Mouse (Mus musculus): Measurements from ENCODE around the gene 5830473C10Rik.

Gene 5830473C10Rik

DNA sequence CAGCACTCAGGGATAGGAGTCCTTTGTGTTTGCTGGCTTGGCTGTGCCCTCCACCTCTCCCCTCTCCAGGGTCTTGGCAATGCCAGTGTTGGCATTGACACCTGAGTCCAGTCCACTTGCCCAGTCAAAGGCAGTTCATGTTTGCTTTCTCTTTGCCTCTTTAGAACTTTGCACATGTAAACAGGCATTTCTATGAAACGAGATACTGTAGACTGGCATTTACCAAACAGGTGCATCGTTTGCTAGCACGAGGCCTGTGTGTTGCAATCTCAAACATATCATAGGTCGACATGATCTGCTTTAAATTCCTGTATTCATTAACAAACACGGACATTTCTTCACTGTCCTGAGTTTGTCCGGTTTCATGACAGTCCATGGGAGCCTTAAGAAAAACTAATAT lies at the start of gene 5830473C10Rik:
Gene 5830473C10Rik (plus strand): TSS at position 365 of the 400 bp plus-strand sequence.
- DNase-seq (ENCODE audit: low spot score in 2 of 2), result no peak

DNA sequence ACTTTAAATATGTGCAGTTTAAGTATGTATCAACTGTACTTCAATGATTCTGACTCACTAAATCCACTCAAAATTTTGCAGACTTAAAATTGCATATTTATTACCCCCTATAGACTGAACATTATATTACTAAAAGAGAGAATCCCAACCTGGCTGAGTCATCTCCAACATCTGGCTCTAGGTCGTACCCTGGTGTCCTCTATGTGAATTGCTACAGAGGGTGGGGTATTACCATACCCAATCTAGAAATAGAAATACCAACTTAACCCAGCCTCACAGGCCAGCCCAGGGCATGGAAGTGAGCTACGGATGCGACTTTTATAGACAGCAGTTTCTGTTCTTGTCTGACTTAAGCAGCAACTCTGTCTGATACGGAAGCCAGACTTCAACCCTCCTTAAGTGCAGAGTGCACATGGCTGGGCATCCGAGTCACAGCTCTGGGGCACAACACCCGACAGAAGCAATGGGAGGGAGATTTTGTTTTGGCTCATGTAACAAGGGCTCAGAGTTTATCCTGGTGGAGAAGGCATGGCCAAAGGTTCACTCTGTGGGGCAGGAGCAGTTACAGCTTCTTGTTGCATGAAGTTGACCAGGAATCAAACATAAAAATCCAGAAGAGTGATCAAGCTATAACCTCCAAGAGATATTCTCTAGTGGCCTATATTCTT lies 48.5 kb upstream of the 5830473C10Rik start:
- DNase-seq (ENCODE audit: low spot score in 2 of 2), result no peak

DNA sequence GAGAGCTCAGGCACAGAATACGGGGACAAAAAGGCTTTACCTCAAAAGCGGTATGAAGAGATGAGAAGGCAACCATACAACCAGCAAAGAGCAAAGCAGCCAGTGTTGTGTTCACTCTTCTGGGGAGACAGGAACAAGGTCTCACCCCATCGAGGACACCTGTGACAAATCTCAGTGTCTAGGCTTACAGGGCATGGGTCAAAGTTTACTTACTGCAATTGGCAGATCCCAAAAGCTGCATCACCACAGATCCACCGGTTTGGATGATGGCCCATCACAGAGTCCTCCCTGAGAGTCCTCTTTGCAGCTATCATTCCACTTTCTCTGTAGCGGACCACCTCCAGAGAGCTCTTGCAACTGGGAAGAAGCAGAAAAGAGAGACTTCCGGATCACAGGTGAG lies 45.3 kb upstream of the 5830473C10Rik start:
- no peak for DNase-seq (ENCODE audit: low spot score in 2 of 2)

DNA sequence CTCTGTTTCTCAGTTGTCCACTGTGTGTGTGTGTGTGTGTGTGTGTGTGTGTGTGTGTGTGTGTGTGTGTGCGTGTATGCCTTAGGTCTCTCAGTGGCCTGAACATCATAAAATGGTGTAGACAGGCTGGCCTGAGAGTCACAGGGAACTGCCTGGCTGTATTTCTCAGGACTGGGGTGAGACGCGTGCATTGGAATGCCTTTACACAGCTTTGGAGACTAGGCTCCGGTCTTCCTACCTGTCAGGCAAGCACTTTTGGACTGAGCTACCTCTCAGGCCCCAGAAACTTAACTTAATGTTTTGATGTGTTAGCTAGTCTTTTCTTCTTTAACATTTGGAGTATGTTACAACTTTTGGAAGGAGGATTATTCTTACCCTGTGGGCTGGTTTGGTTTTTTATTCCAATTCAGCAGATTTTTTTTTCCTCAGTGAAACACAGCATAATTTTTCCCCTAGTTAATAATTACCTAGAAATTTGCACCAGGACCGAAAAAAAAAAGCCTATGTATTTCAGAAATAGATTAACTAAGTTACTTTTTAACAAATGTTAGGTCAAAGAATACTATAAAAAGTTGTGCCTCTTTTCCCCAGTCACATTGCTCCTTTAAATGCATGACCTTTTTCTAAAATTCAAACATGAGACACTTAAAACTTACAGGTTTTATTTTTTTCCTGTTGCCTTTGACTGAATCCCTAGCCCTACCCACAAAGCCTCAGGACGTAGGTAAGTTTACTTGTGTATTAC lies 42.4 kb upstream of the 5830473C10Rik start, which contains the start of gene Afm:
Gene Afm (plus strand): TSS at position 577 of the 745 bp plus-strand sequence.
- DNase-seq (ENCODE audit: low spot score in 2 of 2), result no peak

DNA sequence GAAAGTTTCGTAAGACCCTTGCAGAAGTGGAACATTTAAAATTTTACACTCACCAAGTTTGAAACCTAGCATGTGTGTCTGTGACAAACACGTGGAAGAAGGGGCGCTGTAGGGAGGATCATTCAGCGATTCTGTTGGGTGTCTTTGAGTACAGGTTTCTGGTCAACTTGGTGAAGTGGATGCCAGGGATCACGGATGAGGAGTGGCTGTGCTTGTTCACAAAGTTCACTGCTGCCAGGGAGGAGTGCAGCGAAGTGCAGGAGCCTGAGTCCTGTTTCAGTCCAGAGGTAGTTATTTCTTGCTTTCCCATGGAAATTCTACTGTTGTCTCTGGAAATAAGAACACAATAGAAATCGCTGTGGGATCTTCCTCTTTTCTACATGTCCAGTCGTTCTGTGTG lies 9.7 kb upstream of the 5830473C10Rik start:
- DNase-seq (ENCODE audit: low spot score in 2 of 2), result no peak

DNA sequence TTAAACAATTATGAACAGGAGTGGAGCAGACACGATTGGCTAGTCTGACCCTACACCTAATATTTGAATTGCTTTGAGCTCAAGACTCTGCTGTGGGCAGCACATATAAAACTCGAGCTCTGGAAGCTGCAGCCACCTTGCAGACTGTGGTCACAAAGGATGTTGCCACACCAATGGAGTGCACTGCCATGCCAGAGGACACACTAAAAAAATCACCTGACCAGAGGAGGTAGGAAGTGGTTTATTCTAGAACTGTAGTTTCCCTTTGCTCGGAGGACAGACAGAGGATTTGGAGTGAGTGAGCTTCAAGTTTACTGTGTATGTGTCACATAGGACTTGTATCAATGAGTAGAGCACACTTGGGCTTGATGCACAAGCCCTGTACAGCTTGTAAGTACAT lies 4.9 kb upstream of the 5830473C10Rik start:
- no peak for DNase-seq (ENCODE audit: low spot score in 2 of 2)

DNA sequence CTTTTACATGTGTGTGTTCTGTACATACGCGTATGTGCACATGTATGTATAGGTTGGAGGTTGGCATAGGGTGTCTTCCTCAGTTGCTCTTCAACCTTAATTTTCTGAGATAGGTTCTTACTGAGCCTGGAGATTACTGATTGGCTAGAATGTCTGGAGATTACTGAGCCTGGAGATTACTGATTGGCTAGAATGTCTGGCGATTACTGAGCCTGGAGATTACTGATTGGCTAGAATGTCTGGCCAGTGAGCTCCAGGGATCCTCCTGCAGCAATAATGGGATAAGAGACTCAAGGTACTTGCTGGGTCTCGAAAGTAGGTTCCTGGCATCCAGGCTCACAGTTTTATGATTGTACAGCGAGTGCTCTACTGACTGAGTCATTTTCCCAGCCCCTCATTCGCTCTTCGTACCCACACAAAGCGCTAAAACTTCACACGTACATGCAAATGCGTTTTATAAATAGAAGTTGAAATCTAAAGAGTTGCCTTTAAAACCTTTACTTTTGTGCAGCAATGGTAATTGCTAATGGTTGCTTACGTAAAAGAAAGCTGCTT lies 891 bp downstream of the 5830473C10Rik start:
- peak in 1 of 2 experiments; percentile 29 for DNase-seq (ENCODE audit: low spot score in 2 of 2)

DNA sequence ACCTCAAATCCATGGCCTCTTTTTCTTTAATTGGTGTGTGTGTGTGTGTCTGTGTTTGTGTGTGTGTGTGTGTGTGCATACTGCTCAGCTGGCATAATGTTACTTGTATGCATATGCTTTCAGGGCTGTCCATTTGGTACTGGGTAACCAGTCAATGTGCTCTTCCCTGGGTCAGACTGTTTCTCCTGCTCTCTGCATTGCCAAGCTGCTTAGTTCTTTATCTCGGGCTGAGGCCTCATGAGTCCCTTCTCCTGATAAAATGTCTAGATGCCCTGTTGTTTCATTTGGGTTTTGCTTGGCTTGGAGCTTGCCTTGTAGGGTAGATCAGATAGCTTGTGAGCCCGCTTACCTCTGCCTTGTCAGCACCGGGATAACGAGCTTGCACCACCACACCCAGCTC lies 2.0 kb downstream of the 5830473C10Rik start:
- no peak for DNase-seq (ENCODE audit: low spot score in 2 of 2)

DNA sequence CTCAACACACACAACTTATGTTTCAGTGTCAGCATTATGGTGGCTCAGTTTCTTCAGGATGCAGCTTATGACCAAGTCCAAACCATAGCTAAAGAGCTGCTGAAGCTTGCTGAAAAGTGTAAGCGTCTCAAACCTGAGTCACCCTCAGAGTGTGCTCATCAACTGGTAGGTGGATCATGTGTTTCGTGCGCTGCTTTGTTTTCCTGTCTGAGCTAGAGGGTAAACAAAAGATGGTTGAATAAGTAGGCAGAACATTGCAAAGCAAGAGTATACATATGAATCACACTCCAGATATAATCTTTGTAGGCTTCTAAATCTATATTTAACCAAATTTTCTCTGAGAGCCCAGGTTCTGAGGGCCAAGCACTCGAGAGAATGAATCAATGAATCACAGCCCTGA lies 3.3 kb downstream of the 5830473C10Rik start:
- no peak for DNase-seq (ENCODE audit: low spot score in 2 of 2)

DNA sequence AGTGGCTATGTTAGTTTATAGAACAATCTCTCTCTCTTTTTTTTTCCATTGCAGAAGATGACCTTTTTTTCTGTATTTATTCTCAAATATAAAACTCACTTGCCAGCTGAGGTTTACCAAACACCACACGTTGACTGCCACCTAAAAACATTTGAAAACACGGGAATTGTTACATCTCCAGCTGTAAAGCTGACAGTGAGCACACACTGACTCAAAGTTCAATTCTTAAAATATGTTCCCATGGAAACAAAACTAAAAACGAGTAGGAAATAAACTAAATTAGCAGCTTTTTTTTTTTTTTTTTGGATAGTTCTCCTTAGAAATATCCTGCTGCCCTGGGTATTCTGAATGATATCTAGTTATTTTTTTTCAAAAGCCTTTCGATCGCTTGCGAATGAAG lies 4.3 kb downstream of the 5830473C10Rik start:
- DNase-seq (ENCODE audit: low spot score in 2 of 2), result no peak

DNA sequence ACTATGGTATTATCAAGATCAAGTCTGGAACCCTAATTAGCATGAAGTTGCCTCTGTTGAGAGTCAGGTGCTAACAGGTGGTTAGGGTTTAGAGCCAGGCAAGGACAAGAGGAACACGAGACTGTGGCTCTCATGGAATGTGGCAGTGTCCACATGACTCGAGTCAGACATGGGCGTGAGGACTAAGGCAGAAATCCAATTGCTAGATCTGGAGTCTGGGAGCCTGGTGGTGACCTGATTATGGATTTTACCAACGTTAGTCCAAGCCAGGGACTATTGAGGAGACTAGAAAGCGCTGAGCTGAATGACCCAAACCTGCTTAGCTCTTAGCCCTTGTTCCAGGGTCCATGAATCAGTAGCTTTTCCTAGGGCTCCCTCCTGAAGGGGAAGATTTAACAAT lies 6.9 kb downstream of the 5830473C10Rik start:
- no peak for DNase-seq (ENCODE audit: low spot score in 2 of 2)

DNA sequence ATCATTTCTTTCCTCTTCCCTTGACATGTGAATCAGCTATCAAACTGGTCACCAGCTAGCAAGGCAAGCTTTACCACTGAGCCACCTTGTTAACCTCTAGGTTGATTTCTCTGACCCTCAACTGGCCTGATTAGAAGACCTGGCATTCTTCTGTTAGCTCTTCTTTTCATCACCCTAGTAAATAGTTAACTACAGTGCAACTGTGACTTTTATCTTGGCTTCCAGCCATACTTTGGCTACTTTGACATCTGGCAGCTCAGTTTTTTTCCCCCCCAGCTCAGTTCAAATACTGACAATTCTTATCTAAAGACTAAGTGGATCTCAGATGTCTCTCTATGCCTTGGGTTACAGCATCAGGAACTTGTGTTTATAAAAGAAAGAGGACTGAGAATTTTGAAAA lies 7.4 kb downstream of the 5830473C10Rik start:
- DNase-seq (ENCODE audit: low spot score in 2 of 2), result no peak

DNA sequence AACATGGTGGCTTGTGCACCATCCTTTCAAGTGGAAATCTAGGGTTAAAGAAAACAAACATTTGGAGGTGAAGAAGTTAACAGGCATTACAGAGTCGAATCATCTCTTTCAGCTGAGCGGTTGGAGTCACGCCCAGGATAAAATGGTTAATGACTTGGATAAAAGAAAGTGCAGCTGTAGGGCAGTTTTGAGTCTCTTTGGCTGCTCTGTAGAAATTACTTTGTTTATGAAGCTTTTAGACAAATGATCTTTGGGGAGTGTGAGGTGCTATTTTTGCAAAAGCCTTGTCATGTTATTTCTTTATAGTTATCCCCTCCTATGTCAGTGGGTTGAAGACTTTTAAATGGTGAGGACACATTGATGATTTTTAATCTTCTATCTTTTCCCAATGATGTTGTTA lies 10.3 kb downstream of the 5830473C10Rik start:
- DNase-seq (ENCODE audit: low spot score in 2 of 2), result no peak

DNA sequence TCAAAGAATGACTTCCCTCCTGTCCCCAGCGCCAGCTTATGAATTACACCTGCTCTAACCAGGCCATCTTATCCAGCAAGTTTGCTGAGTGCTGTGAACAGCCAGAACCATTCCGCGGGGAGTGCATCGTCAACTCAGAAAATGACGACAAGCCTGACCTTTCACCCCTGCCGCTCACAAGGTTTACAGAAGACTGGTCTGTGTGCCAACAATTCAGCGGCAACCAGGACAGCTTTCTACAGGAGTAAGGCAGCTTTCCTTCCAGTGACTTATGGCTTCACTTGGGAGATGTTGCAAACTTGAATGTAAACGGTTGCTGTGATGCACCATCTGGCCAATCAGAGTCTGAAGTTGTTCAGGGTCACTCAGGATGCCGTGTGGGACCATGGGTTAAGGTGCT lies 16.8 kb downstream of the 5830473C10Rik start:
- DNase-seq (ENCODE audit: low spot score in 2 of 2), result no peak

DNA sequence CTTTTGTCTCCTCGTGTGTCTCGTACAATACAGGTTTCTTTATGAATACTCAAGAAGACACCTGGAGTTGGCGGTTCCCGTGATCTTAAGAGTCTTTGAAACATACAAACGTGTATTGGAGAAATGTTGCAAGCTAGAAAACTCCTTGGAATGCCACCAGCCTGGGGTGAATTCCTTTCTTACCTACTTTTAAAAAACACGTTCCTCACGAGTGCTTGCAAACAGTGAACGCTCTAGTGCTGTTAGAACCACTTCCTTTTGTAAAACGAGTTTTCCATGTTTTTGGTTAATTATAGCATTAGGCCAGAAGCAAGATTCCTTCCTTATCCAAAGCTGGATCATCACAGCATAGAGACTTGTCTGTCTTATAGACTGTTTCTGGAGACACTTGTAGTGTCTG lies 18.6 kb downstream of the 5830473C10Rik start:
- no peak for DNase-seq (ENCODE audit: low spot score in 2 of 2)

DNA sequence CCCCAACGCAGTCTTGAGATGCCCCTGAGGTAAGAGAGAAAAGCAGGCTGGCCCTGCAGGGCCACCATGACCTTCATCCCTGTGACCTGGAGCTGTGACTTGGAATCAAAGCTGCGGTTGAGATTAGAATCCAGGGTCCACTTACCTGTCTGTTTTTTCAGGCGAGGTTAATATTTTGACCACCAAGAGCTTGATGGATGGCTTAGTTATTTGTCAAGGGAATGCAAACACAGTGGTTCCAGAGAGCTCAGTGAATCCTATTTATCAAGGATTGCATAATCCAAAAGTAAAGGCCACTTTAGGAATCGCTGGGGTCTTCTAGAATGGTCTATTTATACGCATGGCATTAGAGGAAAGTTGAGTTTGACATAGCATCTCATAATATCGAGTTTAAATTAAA lies 21.3 kb downstream of the 5830473C10Rik start:
- DNase-seq (ENCODE audit: low spot score in 2 of 2), result no peak

DNA sequence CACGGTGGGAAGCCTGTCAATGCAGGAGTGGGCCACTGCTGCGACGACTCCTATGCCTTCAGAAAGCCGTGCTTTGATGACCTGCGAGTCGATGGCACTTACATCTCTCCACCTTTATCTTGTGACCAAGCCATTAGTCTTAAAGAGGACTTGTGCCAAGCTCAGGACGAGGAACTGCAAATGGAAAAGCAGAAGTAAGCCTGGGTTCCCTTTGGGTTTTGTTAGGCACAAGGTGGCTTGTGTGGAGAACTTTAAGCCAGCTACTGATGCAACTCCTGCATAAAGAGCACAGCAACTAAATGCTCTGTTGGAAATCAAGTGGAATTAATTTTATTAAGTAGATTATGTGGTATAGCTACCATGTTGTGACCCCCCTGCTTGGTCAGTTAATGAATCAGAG lies 23.9 kb downstream of the 5830473C10Rik start:
- no peak for DNase-seq (ENCODE audit: low spot score in 2 of 2)

DNA sequence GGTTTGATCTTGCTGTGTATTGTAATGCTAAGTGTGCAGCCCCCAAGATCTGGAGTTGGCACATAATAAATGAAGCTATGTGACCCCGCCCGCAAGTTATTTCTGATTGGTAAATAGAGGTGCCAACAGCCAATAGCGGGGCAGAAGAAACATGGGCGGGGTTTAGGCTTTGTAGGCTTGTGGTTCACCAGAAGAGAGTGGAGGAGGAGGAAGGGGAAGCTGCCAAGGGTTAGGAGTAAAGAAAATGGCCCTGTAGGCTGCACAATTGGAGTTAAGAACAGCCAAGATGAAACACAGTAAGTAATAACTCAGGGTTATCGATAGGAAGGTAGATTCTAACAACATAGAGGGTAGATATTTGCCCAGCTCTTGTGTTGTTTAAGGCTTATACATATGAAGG lies 25.6 kb downstream of the 5830473C10Rik start:
- DNase-seq (ENCODE audit: low spot score in 2 of 2), result no peak

DNA sequence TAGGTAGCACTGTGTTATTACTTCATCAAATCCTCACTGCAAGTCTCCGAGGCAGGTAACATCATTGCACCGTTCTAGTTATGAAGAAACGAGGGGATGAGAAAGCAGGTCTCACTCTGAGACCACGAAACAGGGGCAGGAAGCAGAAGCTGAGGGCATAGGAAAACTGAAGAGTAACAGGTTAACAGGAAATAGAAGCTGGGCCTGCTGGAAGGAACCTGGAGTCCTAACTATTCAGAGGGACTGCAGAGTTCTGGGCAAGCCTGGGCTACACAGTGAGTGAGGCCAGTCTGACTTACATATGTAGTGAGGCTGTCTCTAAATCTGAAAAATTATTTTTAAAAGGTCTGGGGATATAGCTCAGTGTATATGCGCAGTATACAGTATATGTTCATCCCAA lies 27.2 kb downstream of the 5830473C10Rik start:
- DNase-seq (ENCODE audit: low spot score in 2 of 2), result no peak

DNA sequence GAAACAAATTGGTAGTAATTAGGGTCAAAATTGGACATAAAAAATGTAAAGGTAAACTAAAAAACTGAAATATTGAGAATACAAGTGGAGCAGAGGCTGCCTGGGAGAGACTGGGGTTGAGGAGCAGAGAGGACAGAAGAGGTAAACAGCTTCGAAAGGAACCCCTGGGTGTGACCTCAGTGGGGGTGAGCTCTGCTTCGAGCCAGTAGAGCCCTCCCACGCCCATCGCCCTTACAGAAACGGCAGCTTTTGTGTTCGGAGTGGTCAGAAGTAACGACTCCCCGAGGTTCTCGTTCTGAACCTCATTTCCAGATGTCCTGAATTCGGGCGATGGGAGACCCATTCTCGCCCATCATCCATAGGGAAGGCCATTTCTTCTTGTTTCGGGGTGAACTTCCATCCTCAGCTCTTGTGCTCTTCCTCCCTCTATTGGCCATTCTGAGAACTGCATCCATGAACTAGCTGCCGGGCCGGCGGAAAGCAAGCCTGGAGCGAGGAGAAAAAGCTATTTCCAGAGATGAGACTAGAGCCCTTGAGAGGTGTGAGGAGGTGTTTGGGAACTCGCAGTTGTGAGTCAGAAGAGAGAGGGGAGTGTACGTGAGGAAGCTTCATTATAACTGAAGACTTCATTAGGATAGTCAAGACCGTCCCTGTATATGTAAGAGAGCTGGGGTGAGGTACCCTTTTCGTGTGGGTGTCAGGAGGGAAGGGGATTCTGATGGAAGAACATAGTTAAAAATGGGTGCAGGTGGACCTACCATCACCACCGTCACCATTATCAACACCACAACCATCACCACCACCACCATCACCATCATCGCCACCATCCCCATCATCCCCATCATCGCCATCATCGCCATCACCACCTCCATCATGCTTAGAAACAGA lies 28.0 kb downstream of the 5830473C10Rik start:
- peak; percentile 55 to 77 for DNase-seq (ENCODE audit: low spot score in 2 of 2)

DNA sequence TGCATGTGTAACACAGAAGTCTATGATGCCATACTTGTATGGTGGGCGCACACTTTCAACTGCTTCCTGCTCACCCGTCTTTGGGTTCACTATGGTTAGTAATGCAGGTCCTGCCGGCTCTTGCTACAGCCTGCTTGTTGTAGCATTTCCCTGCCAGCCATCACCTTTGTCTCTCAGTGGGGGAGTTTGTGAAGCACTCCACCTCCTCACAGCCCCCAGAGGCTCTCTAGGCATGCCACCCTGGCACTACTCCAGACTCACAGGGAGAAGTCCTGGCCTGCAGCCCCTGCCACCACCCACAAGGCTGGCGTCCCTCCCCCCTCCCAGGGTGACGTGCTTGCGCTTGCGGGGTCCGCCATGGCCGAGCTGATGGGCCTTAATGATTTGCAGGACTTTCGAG lies 29.8 kb downstream of the 5830473C10Rik start:
- DNase-seq (ENCODE audit: low spot score in 2 of 2), result no peak

DNA sequence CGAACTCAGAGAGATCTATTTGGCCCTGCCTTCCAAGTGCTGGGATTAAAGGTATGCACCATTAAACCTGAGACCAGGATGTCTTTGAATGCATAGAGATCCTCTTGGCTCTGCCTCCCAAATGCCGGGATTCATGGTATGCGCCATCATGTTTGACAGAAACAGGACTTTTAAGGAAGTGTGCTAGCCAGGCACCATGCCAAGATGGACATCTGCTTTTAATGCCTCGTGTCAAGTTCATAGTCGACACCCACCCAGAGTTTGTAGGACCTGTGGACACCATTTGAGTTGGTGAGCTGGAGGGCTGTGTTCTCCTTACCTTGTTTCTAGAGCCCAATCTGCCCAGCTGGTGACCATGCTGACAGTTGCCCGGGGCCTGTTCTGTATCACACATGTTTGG lies 31.0 kb downstream of the 5830473C10Rik start:
- no peak for DNase-seq (ENCODE audit: low spot score in 2 of 2)

Measured in frontal cortex, postnatal 25 days (tissue).